Mouse (Mus musculus) MEL (cell line): ENCODE results near the gene Opcml.

Source experiments
- CTCF ChIP-seq, 3 experiments: IDR thresholded peaks in 2 of 3; conservative IDR thresholded peaks in 1 of 3; 2 replicates each; pipeline ENCODE4 v1.5.1; 2011 to 2012; ENCODE audit warnings: low read length in 3 of 3, low read depth in 2 of 3, mild to moderate bottlenecking in 2 of 3, improper control_type of control experiment in 1 of 3, inconsistent platforms in 1 of 3, mixed read lengths in 1 of 3, moderate library complexity in 1 of 3; ENCODE audit not compliant: control insufficient read depth in 1 of 3, insufficient read depth in 1 of 3, poor library complexity in 1 of 3, severe bottlenecking in 1 of 3
- SMC3 ChIP-seq: IDR thresholded peaks from 2 replicates; pipeline ENCODE4 v1.6.1; 2011; ENCODE audit warnings: low read depth, low read length, improper control_type of control experiment

GRCm38 (mm10) chr9:28238450-28238849 lies 447.9 kb downstream of the Opcml start:
- TF ChIP-seq CTCF (IDR thresholded peaks at IDR 0.05 in 2 of 3, conservative IDR thresholded peaks at IDR 0.05 in 1 of 3; ENCODE audit: control insufficient read depth in 1 of 3, insufficient read depth in 1 of 3, low read depth in 2 of 3, low read length in 3 of 3, poor library complexity in 1 of 3, severe bottlenecking in 1 of 3) (no peak), SMC3 (no peak)
